Mouse (Mus musculus) bone marrow, adult 2 months (tissue): Measurements from ENCODE around the gene Zfand2b.

Experiments
- CTCF ChIP-seq: fragments of 200-500 bp; IDR thresholded peaks from 2 replicates; pipeline ENCODE4 v1.5.1; 2011; ENCODE audit warnings: low read length, control low read depth; ENCODE audit not compliant: control insufficient read depth, insufficient read depth
- POLR2A ChIP-seq: fragments of 200-500 bp; IDR thresholded peaks from 2 replicates; pipeline ENCODE4 v1.6.1; 2011; ENCODE audit warnings: low read depth, mild to moderate bottlenecking, control low read depth, low read length, borderline replicate concordance; ENCODE audit not compliant: control insufficient read depth

DNA sequence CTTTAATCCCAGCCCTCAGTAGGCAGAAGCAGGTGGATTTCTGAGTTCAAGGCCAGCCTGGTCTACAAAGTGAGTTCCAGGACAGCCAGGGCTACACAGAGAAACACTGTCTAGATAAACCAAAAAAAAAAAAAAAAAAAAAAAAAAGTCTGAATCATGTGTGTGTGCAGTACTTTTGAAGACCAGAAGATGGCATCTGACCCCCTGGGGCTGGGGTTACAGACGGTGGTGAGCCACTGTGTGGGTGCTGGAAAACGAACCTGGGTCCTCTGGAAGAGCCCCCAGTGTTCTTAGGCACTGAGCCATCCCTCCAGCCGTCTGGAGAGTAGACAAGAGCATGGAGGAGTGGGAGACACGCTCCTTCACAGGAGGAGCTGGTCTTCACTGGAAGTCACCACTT, 13.7 kb downstream of the Zfand2b start:
- TF ChIP-seq CTCF (no peak; the same call in 1 of the 2 replicates), POLR2A (no peak)
